Mouse (Mus musculus) left cerebral cortex, adult 6 months (tissue): ENCODE results near the gene Defb20. TPM values are rescaled to one million over a fixed set of nuclear protein-coding genes. Genes with fewer than 3 reads are reported as not detected.

Experiments
- long read RNA-seq, 2 experiments: library from polyadenylated mRNA; unstranded; transcript quantifications; one replicate each; pipeline ENCODE4 v2.0.0; 2019 to 2020
- polyA plus RNA-seq: library from polyadenylated mRNA; unstranded; fragments of <200 nt; fragmentation: Nextera tagmentation; gene quantifications from 2 replicates; pipeline ENCODE4 v1.2.3, GENCODE M21; 2021

The Defb20 gene
- polyA plus RNA-seq, result not detected in 2 replicates
- long read RNA-seq, experiment 1, result 0 reads
- long read RNA-seq, experiment 2, result 0 reads

GRCm38 (mm10) chr2:152476763-152477162 lies at the start of gene Defb20:
TSS of gene Defb20 (plus strand) at chr2:152477063.

GRCm38 (mm10) chr2:152464570-152465150 lies 12.2 kb upstream of the Defb20 start, which contains the start of gene Defb23:
TSS of gene Defb23 (minus strand) at chr2:152464620.

GRCm38 (mm10) chr2:152490038-152490437 lies 13.2 kb downstream of the Defb20 start, which contains the start of gene Defb22:
TSS of gene Defb22 (minus strand) at chr2:152490138.

GRCm38 (mm10) chr2:152511592-152511991 lies 34.7 kb downstream of the Defb20 start, which contains the start of gene Defb26:
TSS of gene Defb26 (minus strand) at chr2:152511692.

GRCm38 (mm10) chr2:152517981-152518380 lies 41.1 kb downstream of the Defb20 start, which contains the start of gene Defb28:
TSS of gene Defb28 (plus strand) at chr2:152518255.

Other genes with a start within 250 kb of the Defb20 start
- 11.6 and 23.2 TPM in 2 replicates for gene Tbc1d20, start 183.2 kb upstream of the Defb20 start, polyA plus RNA-seq
- 94.8 and 96.8 TPM in 2 replicates for gene Rbck1, start 144.4 kb upstream of the Defb20 start, polyA plus RNA-seq
- 0.64 and 0.85 TPM in 2 replicates for gene Trib3, start 133.0 kb upstream of the Defb20 start, polyA plus RNA-seq
- 89.7 and 118 TPM in 2 replicates for gene Nrsn2, start 100.4 kb upstream of the Defb20 start, polyA plus RNA-seq
- gene Sox12, start 79.0 kb upstream of the Defb20 start, polyA plus RNA-seq, result 1.3 and 1.6 TPM in 2 replicates
- 5.9 and 6.1 TPM in 2 replicates for gene Zcchc3, start 62.0 kb upstream of the Defb20 start, polyA plus RNA-seq
- 1.4 and 2.0 TPM in 2 replicates for gene 6820408C15Rik, start 61.5 kb upstream of the Defb20 start, polyA plus RNA-seq
- gene Defb23, start 12.4 kb upstream of the Defb20 start, polyA plus RNA-seq, result not detected in 2 replicates
- not detected in 2 replicates for gene Defb22, start 13.1 kb downstream of the Defb20 start, polyA plus RNA-seq
- not detected in 2 replicates for gene Defb26, start 34.6 kb downstream of the Defb20 start, polyA plus RNA-seq
- not detected in 2 replicates for gene Defb28, start 41.2 kb downstream of the Defb20 start, polyA plus RNA-seq
- gene Defb29, start 63.0 kb downstream of the Defb20 start, polyA plus RNA-seq, result not detected in 2 replicates
- not detected in 2 replicates for gene Gm17416, start 92.3 kb downstream of the Defb20 start, polyA plus RNA-seq
- not detected in 2 replicates for gene Defb21, start 95.7 kb downstream of the Defb20 start, polyA plus RNA-seq
- not detected in 2 replicates for gene Defb19, start 103.2 kb downstream of the Defb20 start, polyA plus RNA-seq
- gene Defb45, start 122.3 kb downstream of the Defb20 start, polyA plus RNA-seq, result not detected in 2 replicates
- gene Defb36, start 127.3 kb downstream of the Defb20 start, polyA plus RNA-seq, result not detected in 2 replicates
- not detected in 2 replicates for gene Defb25, start 146.0 kb downstream of the Defb20 start, polyA plus RNA-seq
- gene Rem1, start 149.9 kb downstream of the Defb20 start, polyA plus RNA-seq, result 0.38 and 0.47 TPM in 2 replicates
- 53.8 and 63.9 TPM in 2 replicates for gene H13, start 192.4 kb downstream of the Defb20 start, polyA plus RNA-seq
- gene Mcts2, start 210.0 kb downstream of the Defb20 start, polyA plus RNA-seq, result 19.3 and 26.8 TPM in 2 replicates